Mouse (Mus musculus) embryonic facial prominence, embryonic 15.5 days (tissue): ENCODE data around the gene Rpa3. TPM values are rescaled to one million over a fixed set of nuclear protein-coding genes. Genes with fewer than 3 reads are reported as not detected.

Experiments used
- ATAC-seq: fragments of 200-750 bp; cut with Nextera tagmentation; 2 replicates; pipeline ENCODE4 v1.8.0; 2017; ENCODE audit warnings: low read depth, moderate TSS enrichment; ENCODE audit not compliant: insufficient number of reproducible peaks, low FRiP score, low TSS enrichment
- H3K27ac ChIP-seq: fragments of 300-500 bp; sonication (generic); replicated peaks from 2 replicates; pipeline ENCODE4 v1.5.1; 2015; ENCODE audit warnings: mild to moderate bottlenecking, inconsistent platforms
- H3K27me3 ChIP-seq: fragments of 300-500 bp; sonication (generic); 2 replicates; pipeline ENCODE4 v1.6.1; 2015; ENCODE audit warnings: inconsistent platforms
- H3K36me3 ChIP-seq: fragments of 300-500 bp; sonication (generic); 2 replicates; pipeline ENCODE4 v1.6.1; 2015; ENCODE audit warnings: mild to moderate bottlenecking, inconsistent platforms
- H3K4me1 ChIP-seq: fragments of 300-500 bp; sonication (generic); 2 replicates; pipeline ENCODE4 v1.6.1; 2015; ENCODE audit warnings: inconsistent platforms
- H3K4me2 ChIP-seq: fragments of 300-500 bp; sonication (generic); replicated peaks from 2 replicates; pipeline ENCODE4 v1.6.1; 2015; ENCODE audit warnings: mild to moderate bottlenecking, inconsistent platforms
- H3K4me3 ChIP-seq: fragments of 300-500 bp; sonication (generic); replicated peaks from 2 replicates; pipeline ENCODE4 v1.5.1; 2015; ENCODE audit warnings: mild to moderate bottlenecking, inconsistent platforms
- H3K9ac ChIP-seq: fragments of 300-500 bp; sonication (generic); 2 replicates; pipeline ENCODE4 v1.6.1; 2015; ENCODE audit warnings: inconsistent platforms
- H3K9me3 ChIP-seq: fragments of 300-500 bp; sonication (generic); replicated peaks from 2 replicates; pipeline ENCODE4 v1.6.1; 2016; ENCODE audit warnings: inconsistent platforms
- WGBS: fragments of 180-500 bp; shearing (Covaris S2); methylation state at CpG from one replicate; pipeline ENCODE4 v1.1.7; 2015; 5-methylcytosine and 5-hydroxymethylcytosine counted together
- polyA plus RNA-seq: library from polyadenylated mRNA; unstranded; fragments of >200 nt; fragmentation: Nextera tagmentation; extraction: Ambion mirVana; gene quantifications from 2 replicates; pipeline ENCODE4 v1.2.1, GENCODE M21; 2015

Rpa3 gene
- polyA plus RNA-seq = 121 and 123 TPM in 2 replicates

DNA sequence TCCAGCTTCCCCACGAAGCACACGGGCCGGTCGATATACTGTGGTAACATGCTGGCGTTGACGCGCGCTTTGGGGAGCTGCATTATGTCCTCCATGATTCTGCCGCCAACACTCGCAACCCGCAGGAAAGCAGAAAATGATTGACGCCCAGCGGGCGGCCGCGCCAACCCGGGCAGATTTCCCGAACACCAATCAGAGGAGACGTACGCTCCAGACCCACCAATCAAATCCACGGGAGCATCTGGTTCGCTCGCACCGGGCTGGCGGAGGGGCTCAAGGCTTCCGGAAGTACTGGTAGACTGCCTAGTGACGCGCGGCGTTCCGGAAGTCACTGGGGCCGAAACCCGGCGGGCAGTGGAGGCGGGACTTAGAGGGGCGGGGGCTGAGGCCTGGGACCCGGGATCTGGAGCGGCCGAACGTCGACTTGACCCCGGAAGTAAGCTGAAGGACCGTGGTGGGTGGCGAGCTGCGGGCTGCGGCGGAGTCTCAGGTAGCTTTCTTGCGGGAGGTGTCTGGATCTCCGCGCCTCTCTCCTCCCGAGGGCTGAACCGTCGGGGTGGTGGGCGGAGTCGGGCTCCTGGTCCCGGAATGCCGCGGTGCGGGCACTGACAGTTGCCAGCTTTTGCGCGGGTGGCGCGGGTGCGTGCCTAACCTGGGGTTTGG is at the start of gene Rpa3, which contains the start of the genes Umad1 and Gm45062:
Rpa3 (minus strand) TSS at position 170 of the 663 bp plus-strand sequence.
Umad1 (plus strand) TSS at position 285 of the 663 bp plus-strand sequence.
Gm45062 (plus strand) TSS at position 447 of the 663 bp plus-strand sequence.
- H3K9ac ChIP-seq = peak within 1 kb of the TSS; percentile 63
- H3K27ac ChIP-seq = peak within 1 kb of the TSS; percentile 86
- H3K4me1 ChIP-seq = peaks cover 13% of the 10 kb centered on the region
- WGBS = under 1% methylated on average over 64 of the region's 64 CpGs
- H3K27me3 ChIP-seq = no peaks in the 10 kb centered on the region
- peak; percentile 100 for ATAC-seq
- no peaks in the 10 kb centered on the region for H3K36me3 ChIP-seq
- H3K9me3 ChIP-seq = no peaks in the 10 kb centered on the region
- H3K4me3 ChIP-seq = peak within 1 kb of the TSS; percentile 65
- H3K4me2 ChIP-seq = peak within 1 kb of the TSS; percentile 88

DNA sequence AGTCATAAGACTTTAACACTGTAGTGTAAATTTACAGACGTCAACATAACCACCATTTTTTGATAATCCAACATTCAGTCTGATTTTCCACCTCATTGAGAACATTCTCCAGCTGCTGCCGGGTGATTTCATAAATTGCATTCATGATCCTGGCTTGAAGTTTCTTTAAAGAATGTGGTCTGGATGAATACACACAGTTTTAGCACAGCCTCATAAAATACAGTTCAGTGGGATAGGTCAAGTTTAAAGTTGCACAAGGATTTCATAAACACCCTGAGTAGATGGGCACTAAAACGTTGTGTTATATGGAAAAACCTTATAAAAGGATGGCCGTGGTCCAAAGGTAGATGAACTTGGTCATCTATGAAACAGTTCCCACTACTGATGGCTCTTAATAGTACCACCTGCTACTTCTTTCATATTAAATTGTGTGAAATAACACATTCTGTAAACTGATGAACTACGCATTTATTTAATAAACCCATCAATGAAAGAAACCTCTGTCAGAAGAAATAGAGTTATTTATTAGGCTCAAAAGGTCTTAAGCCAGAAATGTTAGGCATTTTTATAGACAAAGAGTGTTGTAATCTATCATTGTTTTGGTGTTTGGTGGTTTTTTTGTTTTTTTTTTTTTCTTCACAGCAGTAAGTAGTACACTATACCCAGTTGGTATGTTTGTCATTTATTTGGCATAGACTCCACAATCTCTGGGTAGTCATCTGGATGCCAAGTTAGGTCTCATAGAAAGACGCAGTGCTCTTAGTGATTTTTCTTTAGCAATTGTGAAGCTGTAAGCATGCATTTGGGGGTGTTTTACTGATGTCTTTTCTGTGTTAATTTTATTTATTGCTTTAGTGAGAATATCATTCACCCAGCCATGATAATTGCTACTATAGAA is 49.2 kb upstream of the Rpa3 start:
- Histone ChIP-seq H3K27ac (no peak overlapping the region), H3K4me1 (no peaks in the 10 kb centered on the region), H3K9me3 (no peaks in the 10 kb centered on the region), H3K4me3 (no peak overlapping the region), H3K4me2 (no peak overlapping the region), H3K9ac (no peak overlapping the region), H3K36me3 (no peaks in the 10 kb centered on the region), H3K27me3 (no peaks in the 10 kb centered on the region)
- no peak for ATAC-seq
- 69% methylated on average over 6 of the region's 6 CpGs for WGBS

DNA sequence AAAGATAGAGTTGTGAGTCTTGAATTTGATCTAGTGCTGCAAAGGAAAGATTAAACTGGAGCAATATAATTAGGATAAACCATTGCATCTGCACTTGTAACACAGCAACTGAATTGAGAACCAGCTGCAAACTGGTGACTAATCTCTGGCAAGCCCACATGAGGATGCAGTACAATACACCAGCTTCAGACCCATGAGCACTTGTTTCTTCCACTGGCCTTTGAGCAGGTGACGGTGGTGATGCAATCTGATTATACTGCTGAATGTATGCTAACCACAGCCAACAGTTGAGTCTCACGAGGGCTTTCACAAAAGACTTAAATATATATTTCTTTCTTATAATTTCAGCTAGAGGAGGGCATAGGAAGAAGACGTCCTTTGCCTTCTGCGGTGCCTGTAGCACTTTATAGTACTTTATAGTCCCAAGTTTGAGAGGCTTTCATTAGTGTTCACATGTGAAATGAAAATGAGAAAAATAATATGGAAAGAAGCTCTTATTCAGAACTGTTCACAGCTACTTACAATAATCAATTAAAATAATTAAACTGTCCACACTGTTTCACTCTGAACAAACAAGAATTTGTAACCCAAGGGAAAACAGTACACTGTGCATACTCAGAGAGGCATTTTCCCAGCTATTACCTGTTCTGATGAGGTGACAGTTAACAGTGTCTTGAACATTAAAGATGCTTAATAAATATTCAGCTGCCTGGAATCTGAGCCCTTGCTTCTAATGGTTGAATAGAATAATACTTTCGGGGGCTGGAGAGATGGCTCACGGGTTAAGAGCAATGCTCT is 40.3 kb upstream of the Rpa3 start:
- H3K9me3 ChIP-seq = no peaks in the 10 kb centered on the region
- no peaks in the 10 kb centered on the region for H3K36me3 ChIP-seq
- H3K4me2 ChIP-seq = no peak overlapping the region
- 80% methylated on average over 6 of the region's 6 CpGs for WGBS
- H3K27ac ChIP-seq = no peak overlapping the region
- no peak overlapping the region for H3K9ac ChIP-seq
- ATAC-seq = no peak
- no peaks in the 10 kb centered on the region for H3K27me3 ChIP-seq
- no peak overlapping the region for H3K4me3 ChIP-seq
- no peaks in the 10 kb centered on the region for H3K4me1 ChIP-seq

DNA sequence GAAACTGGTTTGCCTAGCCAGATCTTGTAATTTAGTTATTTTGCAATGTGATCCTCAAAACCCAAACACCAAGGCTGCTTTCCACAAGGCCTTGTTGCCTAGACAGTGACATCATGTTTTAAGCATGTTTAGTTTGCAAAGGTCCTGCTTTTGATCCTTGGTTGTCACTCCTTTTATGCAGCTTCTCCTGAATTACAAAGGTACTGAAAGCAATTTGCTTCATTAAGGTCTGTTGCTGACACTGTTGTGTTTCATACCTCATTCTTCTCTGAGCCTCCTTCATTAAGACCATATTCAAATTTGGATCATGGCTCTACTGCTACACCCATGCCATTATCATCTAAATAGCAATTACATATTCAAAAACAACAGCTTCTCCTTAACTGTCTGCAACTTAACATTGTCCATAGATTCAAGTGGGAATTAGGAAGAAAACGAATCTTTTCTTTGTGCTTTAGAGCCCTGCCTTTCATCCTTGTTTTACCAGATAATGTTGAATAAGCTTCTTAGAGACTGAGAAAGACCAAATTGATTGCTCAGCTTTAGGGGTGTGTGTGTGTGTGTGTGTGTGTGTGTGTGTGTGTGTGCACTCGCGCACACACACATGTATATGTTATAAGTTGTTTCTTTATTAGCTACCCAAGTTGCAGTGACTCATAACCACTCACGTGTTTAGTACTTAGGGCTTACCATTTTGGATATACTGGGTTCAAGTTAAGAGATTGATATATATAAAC is 35.2 kb upstream of the Rpa3 start:
- no peaks in the 10 kb centered on the region for H3K36me3 ChIP-seq
- no peak overlapping the region for H3K4me3 ChIP-seq
- no peak overlapping the region for H3K9ac ChIP-seq
- no peaks in the 10 kb centered on the region for H3K27me3 ChIP-seq
- no peak for ATAC-seq
- H3K27ac ChIP-seq = no peak overlapping the region
- no peak overlapping the region for H3K4me2 ChIP-seq
- 79% methylated on average over 4 of the region's 4 CpGs for WGBS
- no peaks in the 10 kb centered on the region for H3K9me3 ChIP-seq
- H3K4me1 ChIP-seq = no peaks in the 10 kb centered on the region

DNA sequence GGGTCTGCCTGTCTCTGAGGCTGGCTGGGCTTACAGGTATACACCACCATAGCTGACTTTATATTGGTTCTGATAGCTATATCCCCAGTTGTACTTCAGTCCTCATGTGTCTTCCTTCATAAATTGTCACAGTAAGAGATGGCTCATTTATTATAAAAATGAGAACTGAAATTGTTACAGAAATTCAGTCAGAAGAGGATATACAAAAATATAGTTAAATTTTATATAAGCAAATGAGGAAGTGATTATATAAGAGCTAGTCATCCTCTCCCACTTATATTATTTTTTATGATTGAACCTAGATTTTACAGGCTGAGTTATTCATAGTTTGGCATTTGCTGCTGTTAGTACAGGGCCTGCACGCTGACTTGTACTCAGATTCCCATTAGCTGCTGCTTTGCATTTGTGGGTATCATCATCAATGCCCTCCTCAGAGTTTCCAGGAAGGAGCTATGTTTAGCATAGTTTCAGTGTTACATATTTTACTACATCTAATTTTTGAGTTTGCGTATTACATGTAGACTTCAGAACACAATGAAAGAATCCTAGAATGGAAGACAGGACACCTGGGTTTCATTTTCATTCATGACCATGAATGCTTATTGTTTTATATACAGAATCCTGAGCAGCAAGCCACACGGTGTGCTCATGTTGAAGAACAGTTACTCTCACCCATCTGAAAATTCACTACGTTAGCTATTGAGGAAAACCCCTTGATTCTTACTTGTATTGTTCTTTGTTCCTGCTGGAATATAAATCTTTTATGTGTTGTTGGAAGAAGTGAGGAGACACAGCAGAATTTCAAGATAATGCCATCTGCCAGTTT is 30.0 kb upstream of the Rpa3 start:
- ATAC-seq = no peak
- no peaks in the 10 kb centered on the region for H3K9me3 ChIP-seq
- no peak overlapping the region for H3K27ac ChIP-seq
- no peak overlapping the region for H3K4me3 ChIP-seq
- WGBS = 50% methylated on average over 4 of the region's 4 CpGs
- no peak overlapping the region for H3K9ac ChIP-seq
- H3K4me1 ChIP-seq = no peaks in the 10 kb centered on the region
- H3K36me3 ChIP-seq = no peaks in the 10 kb centered on the region
- no peak overlapping the region for H3K4me2 ChIP-seq
- no peaks in the 10 kb centered on the region for H3K27me3 ChIP-seq

DNA sequence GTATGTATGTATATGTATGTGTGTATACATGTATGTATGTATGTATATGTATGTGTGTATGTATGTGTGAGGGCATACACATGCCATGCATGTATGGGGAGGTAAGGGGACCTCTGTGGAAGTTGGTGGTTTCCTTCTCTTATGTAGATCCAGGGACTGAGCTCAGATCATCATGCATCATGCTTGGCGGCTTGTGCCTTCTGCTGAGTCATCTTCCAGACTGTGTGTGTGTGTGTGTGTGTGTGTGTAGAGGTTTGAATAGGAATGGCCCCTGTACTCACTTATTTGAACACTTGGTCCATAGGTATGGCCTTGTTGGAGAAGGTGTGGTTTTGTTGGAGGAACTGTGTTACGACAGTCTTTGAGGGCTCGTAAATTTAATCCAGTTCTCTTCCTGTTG is 27.2 kb upstream of the Rpa3 start:
- H3K9ac ChIP-seq = no peak overlapping the region
- no peak overlapping the region for H3K4me2 ChIP-seq
- no peak overlapping the region for H3K4me3 ChIP-seq
- 97% methylated on average over 3 of the region's 3 CpGs for WGBS
- no peaks in the 10 kb centered on the region for H3K36me3 ChIP-seq
- H3K27me3 ChIP-seq = no peaks in the 10 kb centered on the region
- no peak for ATAC-seq
- no peaks in the 10 kb centered on the region for H3K4me1 ChIP-seq
- H3K9me3 ChIP-seq = no peaks in the 10 kb centered on the region
- H3K27ac ChIP-seq = no peak overlapping the region

DNA sequence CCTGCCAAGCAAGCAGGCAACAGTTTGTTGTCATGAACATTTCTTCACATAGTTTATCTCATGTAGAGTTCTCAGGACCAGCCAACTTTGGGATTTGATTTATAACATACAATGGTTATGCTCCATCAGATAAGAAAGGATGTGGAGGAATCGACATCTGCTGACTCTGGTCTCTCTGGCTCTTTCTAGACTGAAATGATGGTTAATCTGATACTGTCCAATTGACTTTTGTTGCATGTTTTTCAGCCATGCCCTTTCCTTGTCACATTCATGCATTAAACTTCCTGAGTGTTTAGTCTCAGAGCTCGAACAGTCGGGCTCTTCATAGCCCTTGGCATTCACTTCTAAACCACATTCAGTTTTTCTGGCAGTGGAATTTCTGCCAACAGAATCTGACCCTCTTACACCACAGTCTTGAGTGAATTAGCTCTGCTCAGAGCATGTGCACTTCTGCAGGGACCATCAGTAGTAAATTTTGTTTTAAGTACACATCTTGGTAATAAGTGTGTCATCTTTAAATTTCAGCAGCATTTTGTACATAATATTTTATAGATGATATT is 26.5 kb upstream of the Rpa3 start:
- Histone ChIP-seq H3K9ac (no peak overlapping the region), H3K4me3 (no peak overlapping the region), H3K27ac (no peak overlapping the region; the same call in 1 of the 2 replicates), H3K4me1 (no peaks in the 10 kb centered on the region), H3K36me3 (no peaks in the 10 kb centered on the region), H3K27me3 (no peaks in the 10 kb centered on the region), H3K4me2 (no peak overlapping the region), H3K9me3 (no peaks in the 10 kb centered on the region)
- 34% methylated on average over 3 of the region's 3 CpGs for WGBS
- ATAC-seq = no peak

DNA sequence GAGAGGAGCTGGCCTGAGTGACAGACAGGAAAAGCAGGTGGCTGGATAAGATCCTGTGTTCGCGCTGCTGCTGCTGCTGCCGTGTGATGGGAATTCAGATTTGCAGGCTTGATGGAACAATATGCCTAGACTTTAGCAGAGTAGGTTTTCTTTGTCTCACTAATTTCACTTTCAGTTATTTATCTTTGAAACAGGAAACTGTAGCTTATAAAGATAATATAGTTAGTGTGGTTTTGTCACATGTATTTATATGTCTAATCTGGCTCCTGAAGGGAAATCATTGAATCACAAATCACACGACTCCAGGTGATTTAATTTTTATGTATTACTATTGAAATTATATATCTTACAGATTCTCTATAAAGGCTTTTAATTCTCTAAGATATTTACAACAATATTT is 24.3 kb upstream of the Rpa3 start:
- WGBS = 77% methylated on average over 4 of the region's 4 CpGs
- no peak for ATAC-seq

DNA sequence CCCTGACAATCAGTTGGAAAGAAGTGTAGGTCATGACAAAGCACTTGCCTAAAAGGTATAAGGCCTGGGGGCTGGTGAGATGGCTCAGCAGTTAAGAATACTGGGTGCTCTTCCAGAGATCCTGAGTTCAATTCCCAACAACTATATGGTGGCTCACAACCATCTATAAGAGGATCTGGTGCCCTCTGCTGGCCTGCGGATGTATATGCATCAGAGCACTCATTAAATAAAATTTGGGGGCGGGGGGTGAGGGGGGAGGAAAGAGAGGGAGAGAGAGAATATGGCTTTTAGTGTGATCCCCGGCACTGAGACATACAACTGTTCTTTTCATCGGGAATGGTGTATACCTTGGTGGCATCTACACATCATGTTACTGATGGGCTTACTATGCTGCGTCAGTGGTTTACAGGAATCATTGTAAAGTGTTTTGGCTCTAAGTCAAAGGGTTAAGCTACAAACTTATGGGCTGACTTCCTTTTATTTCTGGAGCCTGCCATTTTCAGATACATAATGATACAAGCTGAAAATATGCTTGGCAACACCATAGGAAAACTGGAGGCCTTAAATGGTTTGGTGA is 19.5 kb upstream of the Rpa3 start:
- no peaks in the 10 kb centered on the region for H3K9me3 ChIP-seq
- no peak for ATAC-seq
- H3K9ac ChIP-seq = no peak overlapping the region
- 71% methylated on average over 5 of the region's 5 CpGs for WGBS
- no peak overlapping the region for H3K4me3 ChIP-seq
- no peaks in the 10 kb centered on the region for H3K27me3 ChIP-seq
- no peaks in the 10 kb centered on the region for H3K4me1 ChIP-seq
- H3K4me2 ChIP-seq = no peak overlapping the region
- no peak overlapping the region for H3K27ac ChIP-seq
- H3K36me3 ChIP-seq = no peaks in the 10 kb centered on the region

More for the DNA sequence above, 24.3 kb upstream of the Rpa3 start:
- no peaks in the 10 kb centered on the region for H3K36me3 ChIP-seq
- no peaks in the 10 kb centered on the region for H3K4me1 ChIP-seq
- H3K27me3 ChIP-seq = no peaks in the 10 kb centered on the region
- no peaks in the 10 kb centered on the region for H3K9me3 ChIP-seq
- H3K9ac ChIP-seq = no peak overlapping the region
- no peak overlapping the region for H3K4me3 ChIP-seq
- H3K4me2 ChIP-seq = no peak overlapping the region
- H3K27ac ChIP-seq = no peak overlapping the region
